8 mouse cellular contexts compared by ENCODE assay signal in the genomic region with DNA sequence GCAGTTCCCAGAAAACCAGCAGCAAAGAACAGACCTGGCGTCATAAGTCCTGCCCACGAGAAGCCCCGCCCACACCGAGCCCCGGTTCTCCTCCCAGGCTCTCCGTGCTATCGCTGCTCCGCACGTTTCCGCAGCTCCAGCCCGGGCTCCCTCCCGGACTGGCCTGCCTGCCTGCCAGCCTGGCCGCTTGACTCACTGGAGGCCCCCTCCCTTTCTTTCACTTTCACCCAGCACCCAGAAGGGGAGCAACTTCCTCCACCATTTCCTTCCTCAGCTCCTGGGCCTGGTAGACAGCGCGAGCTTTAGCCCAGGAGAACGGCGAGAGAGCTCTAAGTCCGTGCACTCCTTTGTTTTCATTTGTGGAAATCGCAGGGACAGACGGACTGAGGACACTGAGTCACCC. TPM values are rescaled to one million over a fixed set of nuclear protein-coding genes. Genes with fewer than 3 reads are reported as not detected.
DNase-seq lines count a peak whose midpoint lies in the region; ATAC-seq lines count a peak whose summit lies in the region.

No protein-coding gene starts in this region.

- no peaks in the 10 kb centered on the region for H3K27me3 ChIP-seq in hindbrain, embryonic 12.5 days

- H3K9me3 ChIP-seq in hindbrain, embryonic 12.5 days (replicated peaks): no peaks in the 10 kb centered on the region

- peak; percentile 70 for ATAC-seq in hindbrain, embryonic 12.5 days (ENCODE audit: low FRiP score)

- H3K27ac ChIP-seq in hindbrain, embryonic 12.5 days: peak overlapping the region; percentile 89

- under 1% methylated on average over 20 of the region's 20 CpGs for WGBS in hindbrain, embryonic 12.5 days

- peaks cover 47% of the 10 kb centered on the region for H3K4me1 ChIP-seq in hindbrain, embryonic 12.5 days

- peaks cover 30% of the 10 kb centered on the region for H3K36me3 ChIP-seq in hindbrain, embryonic 12.5 days

- H3K4me2 ChIP-seq in hindbrain, embryonic 12.5 days (replicated peaks): peak overlapping the region; percentile 66

- H3K4me3 ChIP-seq in hindbrain, embryonic 12.5 days: peak overlapping the region; percentile 39

- peak overlapping the region; percentile 76 for H3K9ac ChIP-seq in hindbrain, embryonic 12.5 days

- peak; percentile 90 for DNase-seq in Muller cell, postnatal 12 days (ENCODE audit: inconsistent ontology term)
- DNase-seq in cerebellum, adult 9-10 months: peak; percentile 80
- DNase-seq in frontal cortex, adult 2 months (ENCODE audit: extremely low spot score in 1 of 2, low spot score in 1 of 2): peak; percentile 63 to 86
- DNase-seq in left cerebral cortex, adult 11 months (ENCODE audit: low spot score): peak; percentile 77
- DNase-seq in lung, postnatal 36 days: peak; percentile 95
- DNase-seq in retina, postnatal 1 day: peak; percentile 80
- peak; percentile 87 for DNase-seq in thymus, postnatal 4 days

RNA-seq across cellular contexts. Expression of gene Pnma1, which starts 27.4 kb away (rescaled TPM):
- 4.4 and 5.3 TPM in 2 replicates for polyA plus RNA-seq in frontal cortex, adult 2 months (2012; rRNA removed)
- 3.8 and 4.2 TPM in 2 replicates for polyA plus RNA-seq in hindbrain, embryonic 12.5 days (2016; fragmentation: Nextera tagmentation; extraction: Ambion mirVana)

RNA-seq across cellular contexts. Expression of gene Elmsan1, which starts 43.0 kb away (rescaled TPM):
- 8.6 and 8.7 TPM in 2 replicates for polyA plus RNA-seq in frontal cortex, adult 2 months (2012; rRNA removed)
- 7.2 and 8.0 TPM in 2 replicates for polyA plus RNA-seq in hindbrain, embryonic 12.5 days (2016; fragmentation: Nextera tagmentation; extraction: Ambion mirVana)

Comparison
In these comparisons a context has a peak if more than half of its experiments do, and no peak if none do; other contexts are left out.
1. Peak in every context shown above with its lines: DNase-seq, ATAC-seq, H3K4me3 ChIP-seq and H3K27ac ChIP-seq.